ENCODE assay signal across 15 mouse cellular contexts in genomic region chr15:68451971-68452370, GRCm38 (mm10).
"Had no signal": no experiment of that assay in that cellular context is flagged by ENCODE, and none has a peak within 500 bp of the region (broad histone marks: within the 10 kb centered on the region; RNA-seq: fewer than 3 reads in every experiment).

No protein-coding gene starts in this region.

- H3K4me3 ChIP-seq: layer of hippocampus, adult 2 months; limb, embryonic 12.5 days; liver, embryonic 13.5 days; megakaryocyte, embryonic 14.5 days; midbrain, embryonic 12.5 days; neural tube, embryonic 13.5 days had no signal

- DNase-seq: kidney, adult 11 months; kidney, postnatal 10 days; kidney, postnatal 4 days; liver; liver, embryonic 13.5 days; liver, postnatal 0 days; right cerebral cortex, adult 18-20 months had no signal

- H3K36me3 ChIP-seq: limb, embryonic 12.5 days; liver, embryonic 13.5 days; midbrain, embryonic 12.5 days; neural tube, embryonic 13.5 days had no signal

- H3K4me2 ChIP-seq: limb, embryonic 12.5 days; liver, embryonic 13.5 days; midbrain, embryonic 12.5 days; neural tube, embryonic 13.5 days had no signal

- H3K9me3 ChIP-seq: limb, embryonic 12.5 days; liver, embryonic 13.5 days; midbrain, embryonic 12.5 days; neural tube, embryonic 13.5 days had no signal

- H3K4me1 ChIP-seq: limb, embryonic 12.5 days; liver, embryonic 13.5 days; megakaryocyte, embryonic 14.5 days; midbrain, embryonic 12.5 days; neural tube, embryonic 13.5 days had no signal

- H3K27me3 ChIP-seq: limb, embryonic 12.5 days; liver, embryonic 13.5 days; megakaryocyte, embryonic 14.5 days; midbrain, embryonic 12.5 days; neural tube, embryonic 13.5 days had no signal

- ATAC-seq: liver, postnatal 0 days; midbrain, embryonic 16.5 days had no signal

- H3K27ac ChIP-seq: layer of hippocampus, adult 2 months; limb, embryonic 12.5 days; liver, embryonic 13.5 days; macrophage; midbrain, embryonic 12.5 days; neural tube, embryonic 13.5 days; stomach, postnatal 0 days had no signal

- H3K9ac ChIP-seq: limb, embryonic 12.5 days; liver, embryonic 13.5 days; liver, postnatal 0 days; midbrain, embryonic 12.5 days; neural tube, embryonic 13.5 days had no signal
